10 mouse cellular contexts compared by ENCODE assay signal in the genomic region with DNA sequence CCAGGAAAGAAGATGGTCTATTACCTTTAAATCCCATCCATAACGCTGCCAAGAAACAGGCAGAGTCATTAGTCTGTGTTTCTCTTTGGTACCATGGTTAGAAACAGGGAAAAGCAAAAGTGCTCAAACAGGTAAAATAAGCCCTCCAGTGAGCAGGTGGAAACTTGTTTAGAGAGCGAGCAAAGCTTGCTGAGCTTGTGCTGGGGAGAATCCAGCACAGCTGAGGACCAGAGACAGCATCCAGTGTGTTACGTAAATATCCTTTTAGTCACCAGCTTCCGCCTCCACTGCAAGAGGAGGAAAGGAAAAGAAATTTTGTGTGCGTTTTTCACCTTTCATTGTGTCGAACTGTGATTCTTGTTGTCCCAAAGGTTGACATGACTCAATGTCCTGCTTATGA.
"Had no signal": no experiment of that assay in that cellular context is flagged by ENCODE, and none has a peak within 500 bp of the region (broad histone marks: within the 10 kb centered on the region; RNA-seq: fewer than 3 reads in every experiment).

No protein-coding gene starts in this region.

- DNase-seq: kidney, adult 11 months; kidney, postnatal 10 days; kidney, postnatal 4 days; lung, adult 18-20 months; spleen, adult 18-20 months; thymus, postnatal 4 days had no signal

- H3K36me3 ChIP-seq: midbrain, embryonic 13.5 days; neural tube, embryonic 15.5 days had no signal

- H3K4me3 ChIP-seq: midbrain, embryonic 13.5 days; myocyte; neural tube, embryonic 15.5 days had no signal

- H3K4me1 ChIP-seq: midbrain, embryonic 13.5 days; neural tube, embryonic 15.5 days had no signal

- H3K27ac ChIP-seq: liver, embryonic 14.5 days; midbrain, embryonic 13.5 days; neural tube, embryonic 15.5 days had no signal

- ATAC-seq: midbrain, embryonic 13.5 days had no signal

- H3K27me3 ChIP-seq: midbrain, embryonic 13.5 days; neural tube, embryonic 15.5 days had no signal
